Mouse (Mus musculus): ENCODE data around the gene Ctr9.

GRCm38 (mm10) chr7:110989286-110989879, 39.4 kb upstream of the Ctr9 start:
- TF ChIP-seq CTCF (IDR thresholded peaks at IDR 0.05; ENCODE audit: low read depth, low read length) (no peak), TAL1 (conservative IDR thresholded peaks at IDR 0.05; ENCODE audit: low read depth, low read length) (no peak), GATA2 (IDR thresholded peaks at IDR 0.05; ENCODE audit: borderline replicate concordance, low read depth, low read length) (no peak), GATA1 (IDR thresholded peaks at IDR 0.05; ENCODE audit: borderline replicate concordance, low read length) (no peak)
